33 mouse cellular contexts compared by ENCODE assay signal in the genomic region with DNA sequence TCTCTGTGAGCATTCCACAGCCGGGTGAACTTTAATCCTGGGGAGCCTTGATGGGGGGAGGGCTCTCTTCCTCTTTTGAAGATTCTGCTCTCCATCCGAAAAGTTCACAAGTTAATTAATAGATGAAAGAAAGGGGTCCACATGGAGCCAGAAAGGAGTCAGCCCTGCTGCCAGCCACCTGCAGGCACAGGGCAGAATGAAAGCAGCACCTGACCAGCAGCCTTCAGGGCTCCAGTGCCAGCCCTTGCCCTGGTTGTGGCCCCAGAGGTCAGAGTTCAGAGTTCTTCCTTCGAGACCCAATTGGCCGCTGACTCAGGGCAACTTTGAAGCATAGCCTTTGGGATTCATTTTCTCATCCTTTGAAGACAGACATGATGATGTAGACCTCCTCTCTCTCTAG. TPM values are rescaled to one million over a fixed set of nuclear protein-coding genes. Genes with fewer than 3 reads are reported as not detected.
DNase-seq lines count a peak whose midpoint lies in the region; ATAC-seq and TF ChIP-seq lines count a peak whose summit lies in the region.
"Had no signal": no experiment of that assay in that cellular context is flagged by ENCODE, and none has a peak within 500 bp of the region (broad histone marks: within the 10 kb centered on the region; RNA-seq: fewer than 3 reads in every experiment).

No protein-coding gene starts in this region.

- no peak for TF ChIP-seq POLR2A in cerebellum, adult 2 months (IDR thresholded peaks at IDR 0.05; ENCODE audit: borderline replicate concordance, insufficient read depth, low read length)
- TF ChIP-seq POLR2A in liver, adult 2 months (IDR thresholded peaks at IDR 0.05; ENCODE audit: extremely low read depth, insufficient read depth, low read length): no peak

- no peak for TF ChIP-seq EP300 in liver, postnatal 0 days (IDR thresholded peaks at IDR 0.05; ENCODE audit: low read depth)

- H3K36me3 ChIP-seq in liver, adult 2 months (ENCODE audit: control insufficient read depth, insufficient read depth, low read length): no peaks in the 10 kb centered on the region
- no peaks in the 10 kb centered on the region for H3K36me3 ChIP-seq in forebrain, embryonic 13.5 days (ENCODE audit: poor library complexity, severe bottlenecking)
- no peaks in the 10 kb centered on the region for H3K36me3 ChIP-seq in liver, postnatal 0 days (replicated peaks; ENCODE audit: insufficient read depth, low read length)
- H3K36me3 ChIP-seq: forebrain, embryonic 15.5 days; liver, embryonic 12.5 days; stomach, embryonic 15.5 days had no signal

- peaks cover 14% of the 10 kb centered on the region for H3K4me1 ChIP-seq in cerebellum, adult 2 months (ENCODE audit: control insufficient read depth, insufficient read depth, low read length)
- peaks cover 17% of the 10 kb centered on the region; the same call in 1 of the 2 replicates for H3K4me1 ChIP-seq in liver, adult 2 months (ENCODE audit: control insufficient read depth, insufficient read depth, low read length)
- H3K4me1 ChIP-seq in forebrain, embryonic 13.5 days: no peaks in the 10 kb centered on the region
- no peaks in the 10 kb centered on the region for H3K4me1 ChIP-seq in liver, postnatal 0 days (ENCODE audit: insufficient read depth)
- H3K4me1 ChIP-seq: forebrain, embryonic 15.5 days; limb, embryonic 12.5 days; liver, embryonic 12.5 days; stomach, embryonic 15.5 days had no signal

- 66% methylated on average over 4 of the region's 4 CpGs for WGBS in cerebellum, adult 2 months
- 19% methylated on average over 4 of the region's 4 CpGs for WGBS in liver, adult 2 months
- WGBS in forebrain, embryonic 13.5 days: 42% methylated on average over 4 of the region's 4 CpGs
- WGBS in liver, postnatal 0 days (ENCODE audit: insufficient replicate concordance): 51% methylated on average over 4 of the region's 4 CpGs

- H3K9ac ChIP-seq in liver, adult 2 months (ENCODE audit: low read depth, low read length): no peak overlapping the region
- H3K9ac ChIP-seq in forebrain, embryonic 13.5 days: no peak overlapping the region
- no peak overlapping the region for H3K9ac ChIP-seq in liver, postnatal 0 days (replicated peaks)
- H3K9ac ChIP-seq: forebrain, embryonic 15.5 days; hindbrain, embryonic 14.5 days; limb, embryonic 12.5 days; liver, embryonic 12.5 days; stomach, embryonic 15.5 days had no signal

- H3K27me3 ChIP-seq in cerebellum, adult 2 months (ENCODE audit: control insufficient read depth, insufficient read depth, low read length): no peaks in the 10 kb centered on the region
- no peaks in the 10 kb centered on the region for H3K27me3 ChIP-seq in liver, adult 2 months (ENCODE audit: control insufficient read depth, insufficient read depth, low read length)
- no peaks in the 10 kb centered on the region for H3K27me3 ChIP-seq in forebrain, embryonic 13.5 days
- no peaks in the 10 kb centered on the region for H3K27me3 ChIP-seq in liver, postnatal 0 days (ENCODE audit: insufficient read depth, low read length)
- H3K27me3 ChIP-seq: forebrain, embryonic 15.5 days; liver, embryonic 12.5 days; stomach, embryonic 15.5 days had no signal

- TF ChIP-seq CTCF in cerebellum, adult 2 months (IDR thresholded peaks at IDR 0.05; ENCODE audit: borderline replicate concordance, insufficient read depth, low read depth, low read length): no peak
- TF ChIP-seq CTCF in liver, adult 2 months (IDR thresholded peaks at IDR 0.05; ENCODE audit: low read depth, low read length): peak; percentile 37
- TF ChIP-seq CTCF in liver, postnatal 0 days (IDR thresholded peaks at IDR 0.05; ENCODE audit: low read depth): no peak

- H3K4me3 ChIP-seq in cerebellum, adult 2 months (replicated peaks; ENCODE audit: insufficient read depth, low read depth, low read length): no peak overlapping the region
- H3K4me3 ChIP-seq in liver, adult 2 months (ENCODE audit: insufficient read depth, low read depth, low read length): no peak overlapping the region
- H3K4me3 ChIP-seq in forebrain, embryonic 13.5 days: no peak overlapping the region
- H3K4me3 ChIP-seq in liver, postnatal 0 days (ENCODE audit: low read depth, low read length): no peak overlapping the region
- H3K4me3 ChIP-seq: forebrain, embryonic 15.5 days; gastrocnemius, adult 2 months; layer of hippocampus, adult 2 months; left cerebral cortex, adult 2 months; limb, embryonic 12.5 days; liver, embryonic 12.5 days; stomach, embryonic 15.5 days had no signal

- no peak overlapping the region for H3K4me2 ChIP-seq in forebrain, embryonic 13.5 days
- H3K4me2 ChIP-seq in liver, postnatal 0 days (ENCODE audit: low read depth, low read length): no peak overlapping the region
- H3K4me2 ChIP-seq: forebrain, embryonic 15.5 days; heart, embryonic 11.5 days; hindbrain, embryonic 14.5 days; limb, embryonic 12.5 days; liver, embryonic 12.5 days; stomach, embryonic 15.5 days had no signal

- ATAC-seq in forebrain, embryonic 13.5 days: no peak
- ATAC-seq in liver, postnatal 0 days: no peak
- ATAC-seq: activated CD4-positive, CD25-positive, alpha-beta regulatory T cell, adult 4 months; forebrain, embryonic 15.5 days; intestine, postnatal 0 days; liver, embryonic 12.5 days; midbrain, embryonic 16.5 days had no signal

- H3K79me2 ChIP-seq in liver, adult 2 months (ENCODE audit: control insufficient read depth, insufficient read depth, low read length): no peaks in the 10 kb centered on the region; the same call in 1 of the 2 replicates

- H3K9me3 ChIP-seq in forebrain, embryonic 13.5 days (replicated peaks): no peaks in the 10 kb centered on the region
- H3K9me3 ChIP-seq in liver, postnatal 0 days (ENCODE audit: low read length): no peaks in the 10 kb centered on the region
- H3K9me3 ChIP-seq: forebrain, embryonic 15.5 days; limb, embryonic 12.5 days; liver, embryonic 12.5 days; stomach, embryonic 15.5 days had no signal

- DNase-seq in cerebellum, adult 11-12 months: peak; percentile 23
- no peak for DNase-seq in cerebellum, adult 2 months
- peak; percentile 76 for DNase-seq in liver, adult 2 months (ENCODE audit: extremely low read depth, low read depth, low spot score)
- DNase-seq in liver (no peak), adipocyte (ENCODE audit: low spot score) (no peak)
- peak; percentile 55 for DNase-seq in kidney, postnatal 14 days
- DNase-seq in liver, postnatal 0 days: no peak
- DNase-seq: adrenal gland, adult 8-10 months; cerebellum, adult 11 months; cerebellum, postnatal 10 days; gastrocnemius, adult 2 months; gastrocnemius, postnatal 36 days; heart, adult 18-20 months; heart, postnatal 36 days; lung, adult 18-20 months; lung, postnatal 10 days; right cerebral cortex, postnatal 25 days; thymus, postnatal 14 days had no signal

- no peak overlapping the region for H3K27ac ChIP-seq in cerebellum, adult 2 months (ENCODE audit: insufficient read depth, low read length)
- peak overlapping the region; percentile 27 for H3K27ac ChIP-seq in liver, adult 2 months (replicated peaks; ENCODE audit: insufficient read depth, low read depth, low read length)
- H3K27ac ChIP-seq in forebrain, embryonic 13.5 days: no peak overlapping the region
- no peak overlapping the region for H3K27ac ChIP-seq in liver, postnatal 0 days (ENCODE audit: low read depth)
- H3K27ac ChIP-seq: forebrain, embryonic 15.5 days; gastrocnemius, adult 2 months; hindbrain, embryonic 14.5 days; layer of hippocampus, adult 2 months; left cerebral cortex, adult 2 months; limb, embryonic 12.5 days; liver, embryonic 12.5 days; macrophage; stomach, embryonic 15.5 days had no signal

RNA-seq across cellular contexts. Expression of a gene that starts 23.1 kb away (rescaled TPM):
- polyA plus RNA-seq in cerebellum, adult 2 months (2012; rRNA removed): 3.8 and 4.8 TPM in 2 replicates
- 1.4 and 1.7 TPM in 2 replicates for total RNA-seq in liver, adult 2 months (2014; rRNA removed)
- polyA plus RNA-seq in liver, adult 2 months (2012; rRNA removed): 0.56 and 0.60 TPM in 2 replicates
- polyA plus RNA-seq in forebrain, embryonic 13.5 days (2015; fragmentation: Nextera tagmentation; extraction: Ambion mirVana): 0.76 and 0.84 TPM in 2 replicates
- 0.24 and 0.29 TPM in 2 replicates for polyA plus RNA-seq in liver, postnatal 0 days (2015; fragmentation: Nextera tagmentation; extraction: Ambion mirVana)
- total RNA-seq: CH12.LX; neutrophil, adult 5-6 weeks had no signal
- polyA plus RNA-seq: activated CD4-positive, CD25-positive, alpha-beta regulatory T cell, adult 4 months; macrophage had no signal

Comparison
In these comparisons a context has a peak if more than half of its experiments do, and no peak if none do; other contexts are left out.
1. DNase-seq: peak in cerebellum, adult 11-12 months (single experiment), liver, adult 2 months (single experiment) and kidney, postnatal 14 days (single experiment); none in cerebellum, adult 2 months (0 of 2), liver (single experiment), adipocyte (single experiment) and liver, postnatal 0 days (single experiment).